Mouse (Mus musculus) E14TG2a.4 (cell line): Measurements from ENCODE around the gene Bcl6b.
A peak's percentile ranks its signal among the peaks of the same experiment; 100 is the strongest.

ENCODE experiments used
- H3K27me3 ChIP-seq: 2 replicates; pipeline ENCODE4 v1.6.1; 2014; ENCODE audit warnings: low read length, control low read depth; ENCODE audit not compliant: insufficient read depth
- H3K36me3 ChIP-seq: 2 replicates; pipeline ENCODE4 v1.6.1; 2014; ENCODE audit warnings: low read length, control low read depth; ENCODE audit not compliant: insufficient read depth
- H3K4me1 ChIP-seq: replicated peaks from 2 replicates; pipeline ENCODE4 v1.6.1; 2014; ENCODE audit warnings: low read depth, low read length, control low read depth
- H3K4me3 ChIP-seq: replicated peaks from 2 replicates; pipeline ENCODE4 v1.5.1; 2014; ENCODE audit warnings: mild to moderate bottlenecking, low read length
- H3K9me3 ChIP-seq: 2 replicates; pipeline ENCODE4 v1.6.1; 2014; ENCODE audit warnings: low read length, control low read depth
- CTCF ChIP-seq: conservative IDR thresholded peaks from 2 replicates; pipeline ENCODE4 v1.5.1; 2014; ENCODE audit warnings: low read length
- NANOG ChIP-seq: IDR thresholded peaks from 2 replicates; pipeline ENCODE4 v1.6.1; 2014; ENCODE audit warnings: borderline replicate concordance, low read length, mixed read lengths
- POU5F1 ChIP-seq: IDR thresholded peaks from 2 replicates; pipeline ENCODE4 v1.6.1; 2014; ENCODE audit warnings: low read length, borderline replicate concordance

Bcl6b gene

DNA sequence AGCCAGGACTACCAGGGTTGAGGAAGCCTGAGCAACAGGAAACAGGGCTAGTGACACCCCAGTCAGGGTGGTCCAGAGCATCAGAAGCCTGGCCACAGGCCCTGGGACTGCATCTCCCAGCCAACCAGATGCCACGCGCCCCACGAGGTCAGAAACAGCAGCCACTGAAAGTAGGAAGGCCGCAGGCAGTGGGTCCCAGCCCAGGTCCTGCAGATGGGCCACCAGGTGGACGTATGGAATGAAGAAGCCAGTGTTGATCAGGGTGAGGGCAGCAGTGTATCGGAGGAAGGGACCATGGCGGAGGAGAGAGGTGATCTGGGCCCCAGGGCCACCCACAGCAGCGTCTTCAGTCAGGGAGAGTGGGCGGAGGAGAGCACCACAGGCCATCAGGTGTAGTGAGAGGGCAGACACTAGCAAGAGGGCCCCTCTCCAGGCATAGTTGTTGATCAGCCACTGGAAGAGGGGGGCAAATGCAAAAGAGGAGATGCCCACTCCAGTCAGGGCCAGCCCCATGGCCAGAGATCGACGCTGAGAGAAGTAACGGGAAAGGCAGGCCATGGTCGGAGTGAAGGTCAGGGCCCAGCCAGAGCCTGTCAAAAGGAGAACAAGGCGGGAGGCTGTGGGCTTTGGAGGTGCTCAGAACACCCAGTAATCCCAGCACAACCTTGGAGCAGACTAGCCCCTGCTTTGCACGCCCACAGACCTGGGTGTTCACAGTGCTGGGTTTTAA, 10.7 kb downstream of the Bcl6b start:
- Histone ChIP-seq H3K4me1 (peaks cover 73% of the 10 kb centered on the region), H3K27me3 (peaks cover 69% of the 10 kb centered on the region), H3K36me3 (peaks cover 38% of the 10 kb centered on the region), H3K4me3 (no peak overlapping the region), H3K9me3 (no peaks in the 10 kb centered on the region)
- TF ChIP-seq NANOG: no peak
- TF ChIP-seq POU5F1: no peak
- TF ChIP-seq CTCF: no peak

DNA sequence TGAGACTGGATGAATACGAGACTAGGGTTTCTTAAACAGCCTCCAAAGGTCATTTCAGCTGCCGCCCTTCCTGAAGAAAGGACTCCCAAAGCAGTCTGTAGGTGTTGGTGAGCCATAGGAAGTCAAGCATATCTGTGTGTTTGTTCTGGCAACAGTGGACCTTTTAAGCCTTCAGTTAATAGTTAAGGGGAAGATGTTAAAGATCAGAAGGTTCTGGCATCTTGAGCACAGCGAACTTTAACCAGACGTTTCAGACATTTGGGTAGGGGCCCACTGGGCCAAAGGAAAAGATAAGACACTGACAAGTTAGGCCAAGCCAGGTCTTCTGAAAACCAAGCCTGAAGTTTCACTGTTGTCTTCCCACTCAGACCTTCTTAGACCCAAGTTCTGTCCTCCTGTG, 11.6 kb downstream of the Bcl6b start:
- Histone ChIP-seq H3K36me3 (peaks cover 31% of the 10 kb centered on the region), H3K4me1 (peaks cover 72% of the 10 kb centered on the region), H3K27me3 (peaks cover 72% of the 10 kb centered on the region), H3K9me3 (no peaks in the 10 kb centered on the region), H3K4me3 (no peak overlapping the region)
- TF ChIP-seq NANOG (no peak), CTCF (no peak), POU5F1 (no peak)

DNA sequence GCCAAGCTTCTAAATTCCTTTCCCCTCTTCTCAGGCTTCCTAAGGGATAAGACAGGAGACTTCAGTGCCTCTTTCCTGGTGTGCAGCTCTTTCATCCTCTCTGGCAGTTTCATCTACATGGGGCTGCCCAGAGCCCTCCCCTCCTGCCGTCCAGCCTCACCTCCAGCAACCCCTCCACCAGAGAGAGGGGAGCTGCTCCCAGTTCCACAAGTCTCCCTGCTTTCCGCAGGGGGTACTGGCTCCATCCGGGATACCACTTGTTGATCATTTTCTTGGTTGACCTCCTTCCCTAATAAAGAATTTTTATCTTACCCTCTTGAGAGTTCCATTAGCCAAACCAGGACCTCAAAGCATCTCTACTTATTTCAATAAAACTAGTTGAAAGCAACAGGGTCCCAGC, 13.5 kb downstream of the Bcl6b start:
- peaks cover 56% of the 10 kb centered on the region for H3K4me1 ChIP-seq
- no peak for TF ChIP-seq NANOG
- no peak for TF ChIP-seq POU5F1
- no peak for TF ChIP-seq CTCF
- peaks cover 78% of the 10 kb centered on the region for H3K27me3 ChIP-seq
- peaks cover 28% of the 10 kb centered on the region for H3K36me3 ChIP-seq
- H3K9me3 ChIP-seq: no peaks in the 10 kb centered on the region
- no peak overlapping the region for H3K4me3 ChIP-seq

DNA sequence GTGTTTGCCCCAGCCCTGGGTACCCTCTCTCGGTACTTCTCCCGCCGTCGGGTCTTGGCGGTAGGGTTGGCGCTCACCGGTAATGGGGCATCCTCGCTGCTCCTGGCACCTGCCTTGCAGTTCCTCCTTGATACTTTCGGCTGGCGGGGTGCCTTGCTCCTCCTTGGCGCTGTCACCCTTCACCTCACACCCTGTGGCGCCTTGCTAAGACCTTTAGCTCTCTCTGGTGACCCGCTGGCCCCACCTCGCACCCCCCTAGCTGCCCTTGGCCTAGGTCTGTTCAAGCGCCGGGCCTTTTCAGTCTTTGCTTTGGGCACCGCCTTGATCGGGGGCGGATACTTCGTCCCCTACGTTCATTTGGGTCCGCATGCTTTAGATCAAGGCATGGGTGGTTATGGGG, 14.3 kb downstream of the Bcl6b start:
- TF ChIP-seq CTCF: no peak
- TF ChIP-seq NANOG: no peak
- no peak for TF ChIP-seq POU5F1
- H3K27me3 ChIP-seq: peaks cover 78% of the 10 kb centered on the region
- H3K4me1 ChIP-seq: peaks cover 55% of the 10 kb centered on the region
- peak overlapping the region; percentile 74 for H3K4me3 ChIP-seq
- H3K36me3 ChIP-seq: peaks cover 28% of the 10 kb centered on the region
- no peaks in the 10 kb centered on the region for H3K9me3 ChIP-seq

DNA sequence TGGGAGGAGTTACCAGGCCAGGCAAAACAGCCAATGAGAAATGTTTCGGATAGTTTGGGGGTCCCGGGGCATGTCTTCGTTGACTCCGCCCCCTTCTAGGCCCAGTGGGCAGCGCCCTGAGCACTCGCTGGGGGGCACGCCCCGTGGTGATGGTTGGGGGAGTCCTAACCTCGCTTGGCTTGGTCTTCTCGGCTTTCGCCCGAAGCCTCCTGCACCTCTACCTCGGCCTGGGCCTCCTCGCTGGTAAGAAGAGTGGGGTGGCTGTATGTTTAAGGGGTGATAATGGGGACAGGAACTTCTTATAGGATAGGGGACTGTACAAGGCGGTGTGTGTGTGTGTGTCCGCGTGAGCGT, 14.8 kb downstream of the Bcl6b start:
- H3K4me3 ChIP-seq: peak overlapping the region; percentile 74
- TF ChIP-seq CTCF (no peak), NANOG (no peak), POU5F1 (no peak)
- peaks cover 28% of the 10 kb centered on the region for H3K36me3 ChIP-seq
- H3K27me3 ChIP-seq: peaks cover 74% of the 10 kb centered on the region
- peaks cover 51% of the 10 kb centered on the region for H3K4me1 ChIP-seq
- H3K9me3 ChIP-seq: no peaks in the 10 kb centered on the region

DNA sequence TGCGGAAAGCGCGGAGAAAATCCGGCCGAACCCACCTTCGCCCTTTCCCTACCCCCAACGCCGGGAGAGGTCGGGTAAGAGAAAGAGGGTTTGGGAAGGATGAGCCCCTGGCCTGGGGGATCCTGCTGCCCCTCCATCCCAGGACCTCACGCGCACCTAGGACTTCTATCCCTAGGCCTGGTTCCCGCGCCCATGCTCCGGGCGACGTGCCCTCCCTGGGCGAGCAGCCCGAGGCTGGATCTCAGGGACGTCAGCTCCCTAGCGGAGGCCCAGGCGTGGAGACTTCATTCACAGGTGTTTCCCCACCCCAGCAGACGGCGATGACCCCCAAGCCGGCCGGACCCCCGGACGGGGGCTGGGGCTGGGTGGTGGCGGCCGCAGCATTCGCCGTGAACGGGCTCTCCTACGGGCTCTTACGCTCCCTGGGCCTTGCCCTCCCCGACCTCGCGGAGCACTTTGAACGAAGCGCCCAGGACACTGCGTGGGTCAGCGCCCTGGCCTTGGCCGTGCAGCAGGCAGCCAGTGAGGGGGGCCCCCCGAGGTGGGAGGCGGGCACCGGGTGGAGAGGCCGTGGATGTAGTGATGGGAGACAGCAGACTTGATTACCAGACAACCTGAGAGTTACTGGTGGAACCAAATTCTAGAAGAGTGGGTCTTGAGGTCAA, 15.3 kb downstream of the Bcl6b start:
- H3K27me3 ChIP-seq: peaks cover 70% of the 10 kb centered on the region
- no peak for TF ChIP-seq POU5F1
- TF ChIP-seq CTCF: no peak
- TF ChIP-seq NANOG: no peak
- H3K4me3 ChIP-seq: peak overlapping the region; percentile 74
- H3K4me1 ChIP-seq: peaks cover 47% of the 10 kb centered on the region
- H3K9me3 ChIP-seq: no peaks in the 10 kb centered on the region
- peaks cover 28% of the 10 kb centered on the region for H3K36me3 ChIP-seq

DNA sequence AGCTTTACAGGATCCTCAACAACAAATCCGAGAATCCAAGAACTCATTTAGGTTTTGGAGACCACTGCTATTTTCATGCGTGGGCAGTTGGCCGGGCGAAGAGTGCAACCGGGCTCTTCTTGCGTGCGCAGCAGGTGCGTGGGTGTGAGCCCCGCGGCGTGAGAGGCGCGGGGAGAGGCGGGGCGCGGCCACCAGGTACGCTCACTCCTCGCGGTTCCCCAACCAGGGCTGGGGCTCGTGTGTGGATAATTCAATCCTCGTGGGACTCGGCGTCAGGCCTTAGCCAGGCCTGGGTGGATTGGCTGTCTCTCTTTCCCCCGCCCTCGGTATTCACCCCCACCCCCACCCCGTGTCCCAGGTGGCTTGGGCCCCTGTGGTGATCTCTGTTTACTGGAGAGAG, 15.9 kb downstream of the Bcl6b start:
- Histone ChIP-seq H3K4me3 (peak overlapping the region; percentile 74), H3K9me3 (no peaks in the 10 kb centered on the region), H3K36me3 (peaks cover 24% of the 10 kb centered on the region), H3K27me3 (peaks cover 64% of the 10 kb centered on the region), H3K4me1 (peaks cover 47% of the 10 kb centered on the region)
- TF ChIP-seq NANOG (no peak), CTCF (no peak), POU5F1 (no peak)

DNA sequence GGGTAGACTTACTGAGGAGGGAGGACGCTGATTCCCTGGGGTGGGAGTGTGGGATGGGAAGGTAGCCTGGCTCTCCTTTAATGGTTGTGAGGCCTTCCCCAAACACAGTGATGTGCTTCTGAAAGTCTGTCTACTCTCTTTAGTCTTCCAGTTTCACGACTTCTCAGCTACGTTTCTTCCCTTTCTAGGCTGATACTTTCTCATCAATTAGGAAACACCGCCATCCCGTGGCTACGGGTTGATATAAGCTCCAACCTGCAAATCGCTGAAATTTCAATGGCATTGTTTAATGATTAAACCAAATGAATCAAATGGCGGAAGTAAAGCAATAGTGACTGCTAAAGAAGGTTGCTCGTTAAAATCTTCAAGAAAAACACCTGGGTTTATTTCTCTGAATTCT, 16.7 kb downstream of the Bcl6b start:
- Histone ChIP-seq H3K4me3 (no peak overlapping the region), H3K27me3 (peaks cover 57% of the 10 kb centered on the region), H3K9me3 (no peaks in the 10 kb centered on the region), H3K4me1 (peaks cover 49% of the 10 kb centered on the region), H3K36me3 (peaks cover 15% of the 10 kb centered on the region)
- TF ChIP-seq CTCF: peak; percentile 35
- TF ChIP-seq POU5F1: no peak

DNA sequence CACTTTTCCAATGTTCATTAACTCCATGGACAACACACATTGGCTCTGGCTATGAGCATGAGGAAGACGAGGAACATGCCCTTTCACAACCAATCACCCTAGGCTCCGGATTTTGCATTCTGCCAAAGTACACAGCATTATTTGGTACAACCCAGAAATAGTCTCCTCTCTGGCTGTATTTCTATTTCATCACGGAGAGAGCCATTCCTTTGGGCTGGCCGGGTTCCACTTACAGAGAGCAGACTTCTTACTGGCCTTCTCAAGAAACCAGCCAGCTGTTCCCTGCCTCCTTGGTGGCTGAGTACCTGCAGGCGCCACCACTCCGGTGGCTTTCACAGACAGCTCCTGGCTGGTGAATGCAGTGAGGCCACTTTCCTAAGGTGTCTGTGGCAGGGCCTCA, 17.2 kb downstream of the Bcl6b start, which contains the start of gene Slc16a11:
TSS of gene Slc16a11 (plus strand) at position 330 of the 400 bp plus-strand sequence.
- Histone ChIP-seq H3K4me3 (peak within 1 kb of the TSS; percentile 74), H3K9me3 (no peaks in the 10 kb centered on the region), H3K36me3 (peaks cover 10% of the 10 kb centered on the region), H3K27me3 (peaks cover 52% of the 10 kb centered on the region), H3K4me1 (peaks cover 49% of the 10 kb centered on the region)
- TF ChIP-seq POU5F1 (no peak), NANOG (no peak), CTCF (no peak)
